Mouse (Mus musculus): ENCODE results near the gene Adh5.

GRCm38 (mm10) chr3:138488584-138489326, 45.9 kb downstream of the Adh5 start:
- TF ChIP-seq CTCF (IDR thresholded peaks at IDR 0.05; ENCODE audit: control insufficient read depth, insufficient read depth, low read length) (no peak), POLR2A (IDR thresholded peaks at IDR 0.05; ENCODE audit: borderline replicate concordance, control insufficient read depth, low read depth, low read length) (no peak)
